Mouse (Mus musculus) midbrain, postnatal 0 days (tissue): ENCODE data around the gene Sap18b. TPM values are rescaled to one million over a fixed set of nuclear protein-coding genes. Genes with fewer than 3 reads are reported as not detected.
"Not testable (repeated sequence)": the region's sequence is repeated elsewhere in the genome, so short reads cannot be mapped to it uniquely, and the experiment has no call there.

Experiments used
- ATAC-seq: fragments of 200-750 bp; cut with Nextera tagmentation; 2 replicates; pipeline ENCODE4 v1.8.0; 2017; ENCODE audit warnings: moderate number of reproducible peaks, mild to moderate bottlenecking, moderate TSS enrichment, moderate library complexity; ENCODE audit not compliant: low FRiP score
- DNase-seq: peaks from one replicate; pipeline ENCODE4 v3.0.0-alpha.2; 2015; ENCODE audit warnings: low spot score
- H3K27ac ChIP-seq: fragments of 300-500 bp; sonication (generic); 2 replicates; pipeline ENCODE4 v1.5.1; 2014; ENCODE audit warnings: low read depth, mild to moderate bottlenecking, low read length, mixed read lengths
- H3K27me3 ChIP-seq: fragments of 300-500 bp; sonication (generic); 2 replicates; pipeline ENCODE4 v1.6.1; 2014; ENCODE audit warnings: low read length, control low read depth, mixed read lengths; ENCODE audit not compliant: insufficient read depth
- H3K36me3 ChIP-seq: fragments of 300-500 bp; sonication (generic); 2 replicates; pipeline ENCODE4 v1.6.1; 2014; ENCODE audit warnings: low read length, control low read depth, mixed read lengths; ENCODE audit not compliant: insufficient read depth
- H3K4me1 ChIP-seq: fragments of 300-500 bp; sonication (generic); 2 replicates; pipeline ENCODE4 v1.6.1; 2014; ENCODE audit warnings: mild to moderate bottlenecking, control low read depth, antibody characterized with exemption, low read length, mixed read lengths; ENCODE audit not compliant: insufficient read depth
- H3K4me2 ChIP-seq: fragments of 300-500 bp; sonication (generic); 2 replicates; pipeline ENCODE4 v1.6.1; 2014; ENCODE audit warnings: low read depth, mild to moderate bottlenecking, low read length, mixed read lengths; ENCODE audit not compliant: poor library complexity, severe bottlenecking
- H3K4me3 ChIP-seq: fragments of 300-500 bp; sonication (generic); 2 replicates; pipeline ENCODE4 v1.5.1; 2014; ENCODE audit warnings: low read depth, mild to moderate bottlenecking, low read length, moderate library complexity
- H3K9ac ChIP-seq: fragments of 300-500 bp; sonication (generic); replicated peaks from 2 replicates; pipeline ENCODE4 v1.6.1; 2014; ENCODE audit warnings: mild to moderate bottlenecking, low read length, moderate library complexity, mixed read lengths; ENCODE audit not compliant: poor library complexity, severe bottlenecking
- H3K9me3 ChIP-seq: fragments of 300-500 bp; sonication (generic); 2 replicates; pipeline ENCODE4 v1.6.1; 2016; ENCODE audit warnings: low read length, control low read depth
- CTCF ChIP-seq: IDR thresholded peaks from 2 replicates; pipeline ENCODE4 v1.5.1; 2016; ENCODE audit warnings: antibody characterized with exemption, mild to moderate bottlenecking
- WGBS: fragments of 180-500 bp; shearing (Covaris S2); extraction: QIAGEN DNeasy Blood & Tissue Kit; methylation state at CpG from one replicate; pipeline ENCODE4 v1.1.7; 2014; 5-methylcytosine and 5-hydroxymethylcytosine counted together
- polyA plus RNA-seq: library from polyadenylated mRNA; unstranded; fragments of >200 nt; fragmentation: Nextera tagmentation; extraction: Ambion mirVana; gene quantifications from 2 replicates; pipeline ENCODE4 v1.2.1, GENCODE M21; 2015
- total RNA-seq: library from RNA; depleted of rRNA; stranded (reverse); fragments of >200 nt; gene quantifications from 2 replicates; pipeline ENCODE4 v1.2.3, GENCODE M21; 2014

Gene Sap18b
- total and polyA plus RNA-seq, 2 experiments from 2014 or later, result 45.3 to 280 TPM

- Histone ChIP-seq H3K27ac (no peak overlapping the region), H3K36me3 (peaks cover 6% of the 10 kb centered on the region; the same call in 1 of the 2 replicates), H3K4me3 (peak overlapping the region; percentile 64), H3K27me3 (no peaks in the 10 kb centered on the region), H3K9ac (peak overlapping the region; percentile 69; the same call in 1 of the 2 replicates), H3K4me1 (peaks cover 8% of the 10 kb centered on the region; the same call in 1 of the 2 replicates), H3K4me2 (peak overlapping the region; percentile 74), H3K9me3 (no peaks in the 10 kb centered on the region)
- WGBS, result 80% methylated on average over 4 of the region's 4 CpGs
- no peak for TF ChIP-seq CTCF
- ATAC-seq (no peak), DNase-seq (no peak)
These were observed 27.1 kb downstream of the Sap18b start for GRCm38 (mm10) chr8:95852290-95852689.

GRCm38 (mm10) chr8:95853102-95853843 is 28.1 kb downstream of the Sap18b start, which contains the start of gene Slc38a7:
TSS of gene Slc38a7 (minus strand) at chr8:95853539.
- Histone ChIP-seq H3K27me3 (no peaks in the 10 kb centered on the region), H3K4me3 (peak within 1 kb of the TSS; percentile 64), H3K9ac (peak within 1 kb of the TSS; percentile 69), H3K27ac (peak within 1 kb of the TSS; percentile 47; the same call in 1 of the 2 replicates), H3K36me3 (peaks cover 3% of the 10 kb centered on the region; the same call in 1 of the 2 replicates), H3K4me1 (peaks cover 8% of the 10 kb centered on the region; the same call in 1 of the 2 replicates), H3K4me2 (peak within 1 kb of the TSS; percentile 74), H3K9me3 (no peaks in the 10 kb centered on the region)
- DNase-seq (peak; percentile 92), ATAC-seq (peak; percentile 92)
- TF ChIP-seq CTCF, result no peak
- 14% methylated on average over 22 of the region's 22 CpGs for WGBS

- Histone ChIP-seq H3K4me3 (no peak overlapping the region), H3K4me1 (peaks cover 8% of the 10 kb centered on the region; the same call in 1 of the 2 replicates), H3K9ac (no peak overlapping the region), H3K27me3 (no peaks in the 10 kb centered on the region), H3K27ac (no peak overlapping the region), H3K36me3 (no peaks in the 10 kb centered on the region), H3K4me2 (no peak overlapping the region), H3K9me3 (no peaks in the 10 kb centered on the region)
- DNase-seq (no peak), ATAC-seq (no peak)
- 87% methylated on average over 6 of the region's 6 CpGs for WGBS
- TF ChIP-seq CTCF, result no peak
These were observed 29.0 kb downstream of the Sap18b start for GRCm38 (mm10) chr8:95854174-95854573.

GRCm38 (mm10) chr8:95863761-95864440 is 38.8 kb downstream of the Sap18b start:
- not testable (repeated sequence) for H3K4me1 ChIP-seq, H3K27me3 ChIP-seq, H3K27ac ChIP-seq, H3K9ac ChIP-seq, H3K4me2 ChIP-seq, H3K4me3 ChIP-seq, ATAC-seq, H3K9me3 ChIP-seq, DNase-seq
- WGBS, result 89% methylated on average over 10 of the region's 11 CpGs
- peaks cover 21% of the 10 kb centered on the region for H3K36me3 ChIP-seq

- not testable (repeated sequence) for ATAC-seq, H3K27me3 ChIP-seq, H3K4me2 ChIP-seq, H3K9ac ChIP-seq, H3K27ac ChIP-seq, H3K4me3 ChIP-seq, H3K9me3 ChIP-seq, DNase-seq, H3K4me1 ChIP-seq
- 96% methylated on average over 17 of the region's 18 CpGs for WGBS
- H3K36me3 ChIP-seq, result peaks cover 21% of the 10 kb centered on the region
These were observed 39.7 kb downstream of the Sap18b start for GRCm38 (mm10) chr8:95864851-95865250.

- WGBS, result 93% methylated on average over 16 of the region's 16 CpGs
- Histone ChIP-seq H3K4me2 (no peak overlapping the region), H3K36me3 (peaks cover 56% of the 10 kb centered on the region), H3K9ac (no peak overlapping the region), H3K27ac (no peak overlapping the region), H3K4me3 (no peak overlapping the region), H3K4me1 (no peaks in the 10 kb centered on the region), H3K27me3 (no peaks in the 10 kb centered on the region), H3K9me3 (no peaks in the 10 kb centered on the region)
- ATAC-seq (no peak), DNase-seq (no peak)
- TF ChIP-seq CTCF, result no peak
These were observed 46.5 kb downstream of the Sap18b start for GRCm38 (mm10) chr8:95871690-95872089.
